Mouse (Mus musculus) myocyte (in vitro differentiated cells): ENCODE measurements around the gene Tmed9. TPM values are rescaled to one million over a fixed set of nuclear protein-coding genes. Genes with fewer than 3 reads are reported as not detected.
"Not testable (repeated sequence)": the region's sequence is repeated elsewhere in the genome, so short reads cannot be mapped to it uniquely, and the experiment has no call there.

Source experiments
- H3K27me3 ChIP-seq: one replicate; pipeline ENCODE4 v1.6.1; 2011; ENCODE audit not compliant: control insufficient read depth, insufficient read depth, insufficient read length
- H3K36me3 ChIP-seq: one replicate; pipeline ENCODE4 v1.6.1; 2011; ENCODE audit not compliant: control insufficient read depth, insufficient read depth
- H3K4me2 ChIP-seq: one replicate; pipeline ENCODE4 v1.6.1; 2011; ENCODE audit warnings: low read depth, control low read depth
- H3K4me3 ChIP-seq: one replicate; pipeline ENCODE4 v1.5.1; 2011; ENCODE audit warnings: mild to moderate bottlenecking, control low read depth, moderate library complexity
- H3K79me2 ChIP-seq: one replicate; pipeline ENCODE4 v1.6.1; 2011; ENCODE audit not compliant: control insufficient read depth, insufficient read depth
- H3ac ChIP-seq: one replicate; pipeline ENCODE4 v1.6.1; 2011; ENCODE audit not compliant: control insufficient read depth, insufficient read length
- CEBPB ChIP-seq: IDR thresholded peaks from 2 replicates; pipeline ENCODE4 v1.6.1; 2011; ENCODE audit warnings: mild to moderate bottlenecking, moderate library complexity; ENCODE audit not compliant: poor library complexity, insufficient read depth, severe bottlenecking
- E2F4 ChIP-seq: IDR thresholded peaks from one replicate; pipeline ENCODE4 v1.6.1; 2011; ENCODE audit warnings: mild to moderate bottlenecking, control low read depth, moderate library complexity; ENCODE audit not compliant: insufficient read depth
- MAX ChIP-seq: IDR thresholded peaks from one replicate; pipeline ENCODE4 v1.6.1; 2011; ENCODE audit warnings: low read depth, mild to moderate bottlenecking, control low read depth
- MYOD1 ChIP-seq, 3 experiments: IDR thresholded peaks; one replicate each; pipeline ENCODE4 v1.6.1; 2011; ENCODE audit warnings: control low read depth in 2 of 3, low read depth in 2 of 3, mild to moderate bottlenecking in 2 of 3, moderate library complexity in 1 of 3; ENCODE audit not compliant: insufficient read length in 2 of 3, control insufficient read depth in 1 of 3
- MYOG ChIP-seq, 3 experiments: IDR thresholded peaks; one replicate each; pipeline ENCODE4 v1.6.1; 2011; ENCODE audit warnings: control low read depth in 2 of 3, low read depth in 2 of 3, mild to moderate bottlenecking in 2 of 3; ENCODE audit not compliant: insufficient read length in 2 of 3, control insufficient read depth in 1 of 3, insufficient read depth in 1 of 3
- POLR2A ChIP-seq: IDR thresholded peaks from one replicate; pipeline ENCODE4 v1.6.1; 2011; ENCODE audit warnings: low read depth, mild to moderate bottlenecking, control low read depth, moderate library complexity; ENCODE audit not compliant: insufficient read length
- POLR2AphosphoS2 ChIP-seq: IDR thresholded peaks from one replicate; pipeline ENCODE4 v1.6.1; 2011; ENCODE audit warnings: low read depth, control low read depth; ENCODE audit not compliant: insufficient read length
- SRF ChIP-seq: IDR thresholded peaks from one replicate; pipeline ENCODE4 v1.6.1; 2011; ENCODE audit warnings: low read depth; ENCODE audit not compliant: control insufficient read depth, insufficient read length
- TCF12 ChIP-seq: IDR thresholded peaks from one replicate; pipeline ENCODE4 v1.6.1; 2011; ENCODE audit warnings: mild to moderate bottlenecking, control low read depth; ENCODE audit not compliant: poor library complexity, insufficient read depth, severe bottlenecking
- TCF3 ChIP-seq: IDR thresholded peaks from one replicate; pipeline ENCODE4 v1.6.1; 2011; ENCODE audit warnings: low read depth, control low read depth; ENCODE audit not compliant: insufficient read length
- USF1 ChIP-seq: IDR thresholded peaks from one replicate; pipeline ENCODE4 v1.6.1; 2011; ENCODE audit warnings: low read depth, mild to moderate bottlenecking, control low read depth, moderate library complexity
- polyA plus RNA-seq: library from polyadenylated mRNA; unstranded; fragments of >200 nt; fragmentation: generic; extraction: Trizol; gene quantifications from one replicate; pipeline ENCODE4 v1.2.1, GENCODE M21; 2012; ENCODE audit warnings: missing spikeins

The Tmed9 gene
- polyA plus RNA-seq, 1 experiment: 200 TPM

- H3K4me2 ChIP-seq: no peak overlapping the region
- no peak overlapping the region for H3ac ChIP-seq
- H3K4me3 ChIP-seq: no peak overlapping the region
- no peaks in the 10 kb centered on the region for H3K36me3 ChIP-seq
- peaks cover 94% of the 10 kb centered on the region for H3K79me2 ChIP-seq
- no peak for TF ChIP-seq E2F4
- TF ChIP-seq TCF12: no peak
- no peaks in the 10 kb centered on the region for H3K27me3 ChIP-seq
Measured at GRCm38 (mm10) chr13:55567001-55567400, 6.5 kb upstream of the Tmed9 start.

GRCm38 (mm10) chr13:55567949-55568348, 5.6 kb upstream of the Tmed9 start:
- Histone ChIP-seq H3K4me3 (no peak overlapping the region), H3K36me3 (no peaks in the 10 kb centered on the region), H3ac (no peak overlapping the region), H3K27me3 (no peaks in the 10 kb centered on the region), H3K79me2 (peaks cover 85% of the 10 kb centered on the region), H3K4me2 (no peak overlapping the region)
- TF ChIP-seq MYOD1 (IDR thresholded peaks at IDR 0.05; ENCODE audit: control insufficient read depth in 1 of 3, insufficient read length in 2 of 3, low read depth in 2 of 3) (no peak), SRF (no peak), TCF12 (no peak), MAX (no peak)

- H3K36me3 ChIP-seq, H3K4me2 ChIP-seq, H3ac ChIP-seq, H3K4me3 ChIP-seq, H3K27me3 ChIP-seq: not testable (repeated sequence)
- H3K79me2 ChIP-seq: peaks cover 80% of the 10 kb centered on the region
Measured at GRCm38 (mm10) chr13:55568524-55568923, 5.0 kb upstream of the Tmed9 start.

GRCm38 (mm10) chr13:55569726-55570285, 3.7 kb upstream of the Tmed9 start:
- Histone ChIP-seq H3K27me3 (no peaks in the 10 kb centered on the region), H3K79me2 (peaks cover 67% of the 10 kb centered on the region), H3K4me2 (peak overlapping the region; percentile 99), H3K36me3 (no peaks in the 10 kb centered on the region), H3ac (peak overlapping the region; percentile 69), H3K4me3 (peak overlapping the region; percentile 87)
- TF ChIP-seq CEBPB (no peak), POLR2AphosphoS2 (no peak), MYOG (IDR thresholded peaks at IDR 0.05; ENCODE audit: control insufficient read depth in 1 of 3, insufficient read depth in 1 of 3, insufficient read length in 2 of 3, low read depth in 2 of 3) (peak in 1 of 3 experiments; percentile 78)

- Histone ChIP-seq H3K36me3 (no peaks in the 10 kb centered on the region), H3K4me2 (peak overlapping the region; percentile 99), H3K27me3 (no peaks in the 10 kb centered on the region), H3K4me3 (peak overlapping the region; percentile 87), H3ac (peak overlapping the region; percentile 69), H3K79me2 (peaks cover 61% of the 10 kb centered on the region)
- no peak for TF ChIP-seq CEBPB
- no peak for TF ChIP-seq SRF
- no peak for TF ChIP-seq TCF3
- peak in 1 of 3 experiments; percentile 50 for TF ChIP-seq MYOG (IDR thresholded peaks at IDR 0.05; ENCODE audit: control insufficient read depth in 1 of 3, insufficient read depth in 1 of 3, insufficient read length in 2 of 3, low read depth in 2 of 3)
- no peak for TF ChIP-seq USF1
- TF ChIP-seq MYOD1 (IDR thresholded peaks at IDR 0.05; ENCODE audit: control insufficient read depth in 1 of 3, insufficient read length in 2 of 3, low read depth in 2 of 3): peak in 2 of 3 experiments; percentile 45 to 67
- TF ChIP-seq TCF12: no peak
Measured at GRCm38 (mm10) chr13:55570286-55570973, 3.1 kb upstream of the Tmed9 start.

GRCm38 (mm10) chr13:55571027-55571751, 2.3 kb upstream of the Tmed9 start, which contains the start of gene Fam193b:
Gene Fam193b, minus strand, starts transcription at chr13:55571120.
- Histone ChIP-seq H3ac (peak within 1 kb of the TSS; percentile 69), H3K79me2 (peaks cover 54% of the 10 kb centered on the region), H3K27me3 (no peaks in the 10 kb centered on the region), H3K4me2 (peak within 1 kb of the TSS; percentile 99), H3K36me3 (no peaks in the 10 kb centered on the region), H3K4me3 (peak within 1 kb of the TSS; percentile 87)
- TF ChIP-seq TCF12 (no peak), POLR2A (peak; percentile 52), E2F4 (no peak), MYOG (IDR thresholded peaks at IDR 0.05; ENCODE audit: control insufficient read depth in 1 of 3, insufficient read depth in 1 of 3, insufficient read length in 2 of 3, low read depth in 2 of 3) (no peak), USF1 (no peak)
